Mouse (Mus musculus) myocyte (in vitro differentiated cells): ENCODE measurements around the gene Zfp575. TPM values are rescaled to one million over a fixed set of nuclear protein-coding genes. Genes with fewer than 3 reads are reported as not detected.
A peak's percentile ranks its signal among the peaks of the same experiment; 100 is the strongest.

ENCODE experiments used
- H3K27me3 ChIP-seq: one replicate; pipeline ENCODE4 v1.6.1; 2011; ENCODE audit not compliant: control insufficient read depth, insufficient read depth, insufficient read length
- H3K36me3 ChIP-seq: one replicate; pipeline ENCODE4 v1.6.1; 2011; ENCODE audit not compliant: control insufficient read depth, insufficient read depth
- H3K4me2 ChIP-seq: one replicate; pipeline ENCODE4 v1.6.1; 2011; ENCODE audit warnings: low read depth, control low read depth
- H3K4me3 ChIP-seq: one replicate; pipeline ENCODE4 v1.5.1; 2011; ENCODE audit warnings: mild to moderate bottlenecking, control low read depth, moderate library complexity
- H3K79me2 ChIP-seq: one replicate; pipeline ENCODE4 v1.6.1; 2011; ENCODE audit not compliant: control insufficient read depth, insufficient read depth
- H3ac ChIP-seq: one replicate; pipeline ENCODE4 v1.6.1; 2011; ENCODE audit not compliant: control insufficient read depth, insufficient read length
- CEBPB ChIP-seq: IDR thresholded peaks from 2 replicates; pipeline ENCODE4 v1.6.1; 2011; ENCODE audit warnings: mild to moderate bottlenecking, moderate library complexity; ENCODE audit not compliant: poor library complexity, insufficient read depth, severe bottlenecking
- E2F4 ChIP-seq: IDR thresholded peaks from one replicate; pipeline ENCODE4 v1.6.1; 2011; ENCODE audit warnings: mild to moderate bottlenecking, control low read depth, moderate library complexity; ENCODE audit not compliant: insufficient read depth
- MAX ChIP-seq: IDR thresholded peaks from one replicate; pipeline ENCODE4 v1.6.1; 2011; ENCODE audit warnings: low read depth, mild to moderate bottlenecking, control low read depth
- MYOD1 ChIP-seq, 3 experiments: IDR thresholded peaks; one replicate each; pipeline ENCODE4 v1.6.1; 2011; ENCODE audit warnings: control low read depth in 2 of 3, low read depth in 2 of 3, mild to moderate bottlenecking in 2 of 3, moderate library complexity in 1 of 3; ENCODE audit not compliant: insufficient read length in 2 of 3, control insufficient read depth in 1 of 3
- MYOG ChIP-seq, 3 experiments: IDR thresholded peaks; one replicate each; pipeline ENCODE4 v1.6.1; 2011; ENCODE audit warnings: control low read depth in 2 of 3, low read depth in 2 of 3, mild to moderate bottlenecking in 2 of 3; ENCODE audit not compliant: insufficient read length in 2 of 3, control insufficient read depth in 1 of 3, insufficient read depth in 1 of 3
- POLR2A ChIP-seq: IDR thresholded peaks from one replicate; pipeline ENCODE4 v1.6.1; 2011; ENCODE audit warnings: low read depth, mild to moderate bottlenecking, control low read depth, moderate library complexity; ENCODE audit not compliant: insufficient read length
- POLR2AphosphoS2 ChIP-seq: IDR thresholded peaks from one replicate; pipeline ENCODE4 v1.6.1; 2011; ENCODE audit warnings: low read depth, control low read depth; ENCODE audit not compliant: insufficient read length
- REST ChIP-seq: IDR thresholded peaks from one replicate; pipeline ENCODE4 v1.6.1; 2011; ENCODE audit warnings: mild to moderate bottlenecking, control low read depth, moderate library complexity; ENCODE audit not compliant: insufficient read depth, insufficient read length
- SRF ChIP-seq: IDR thresholded peaks from one replicate; pipeline ENCODE4 v1.6.1; 2011; ENCODE audit warnings: low read depth; ENCODE audit not compliant: control insufficient read depth, insufficient read length
- TCF12 ChIP-seq: IDR thresholded peaks from one replicate; pipeline ENCODE4 v1.6.1; 2011; ENCODE audit warnings: mild to moderate bottlenecking, control low read depth; ENCODE audit not compliant: poor library complexity, insufficient read depth, severe bottlenecking
- TCF3 ChIP-seq: IDR thresholded peaks from one replicate; pipeline ENCODE4 v1.6.1; 2011; ENCODE audit warnings: low read depth, control low read depth; ENCODE audit not compliant: insufficient read length
- USF1 ChIP-seq: IDR thresholded peaks from one replicate; pipeline ENCODE4 v1.6.1; 2011; ENCODE audit warnings: low read depth, mild to moderate bottlenecking, control low read depth, moderate library complexity
- polyA plus RNA-seq: library from polyadenylated mRNA; unstranded; fragments of >200 nt; fragmentation: generic; extraction: Trizol; gene quantifications from one replicate; pipeline ENCODE4 v1.2.1, GENCODE M21; 2012; ENCODE audit warnings: missing spikeins

Zfp575 gene
- polyA plus RNA-seq, 1 experiment: 0.12 TPM

DNA sequence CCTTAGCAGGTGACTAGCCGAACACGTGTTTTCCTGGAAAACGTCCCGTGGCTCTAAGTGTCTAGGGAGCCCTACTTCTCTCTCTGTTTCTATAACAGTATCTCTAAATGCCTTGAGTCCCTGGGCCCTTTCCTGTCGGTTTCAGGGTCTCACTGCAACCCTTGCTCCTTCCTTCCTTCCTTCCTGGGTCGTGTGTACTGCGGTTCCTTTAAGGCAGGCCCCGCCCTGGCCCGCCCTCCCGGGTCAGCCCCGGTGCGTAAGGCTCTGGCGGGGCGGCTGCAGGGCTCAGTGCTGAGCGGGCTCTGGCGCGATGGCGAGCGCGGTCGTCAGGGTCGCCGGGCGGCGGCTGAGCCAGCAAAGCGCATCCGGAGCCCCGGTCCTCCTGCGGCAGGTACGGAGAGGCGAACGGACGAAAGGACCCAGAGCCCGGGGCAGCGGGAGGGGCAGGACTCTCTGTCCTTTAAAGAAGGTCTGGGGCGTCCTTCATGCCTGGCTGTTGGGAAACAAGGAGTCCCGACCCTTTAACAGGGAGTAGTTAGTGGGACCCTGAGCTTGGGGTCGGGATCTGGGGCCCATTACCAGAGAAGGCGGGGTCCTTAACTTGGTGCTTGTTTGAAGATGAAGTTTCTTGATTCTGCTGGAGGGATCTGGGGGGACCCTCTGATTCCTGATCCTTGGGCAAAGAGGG lies 6.3 kb upstream of the Zfp575 start:
- H3K4me3 ChIP-seq: peak overlapping the region; percentile 49
- H3K79me2 ChIP-seq: no peaks in the 10 kb centered on the region
- peak overlapping the region; percentile 92 for H3K4me2 ChIP-seq
- H3ac ChIP-seq: peak overlapping the region; percentile 9
- peak; percentile 92 for TF ChIP-seq POLR2AphosphoS2
- TF ChIP-seq MAX: no peak
- TF ChIP-seq POLR2A: peak; percentile 95
- H3K36me3 ChIP-seq: no peaks in the 10 kb centered on the region
- H3K27me3 ChIP-seq: no peaks in the 10 kb centered on the region

DNA sequence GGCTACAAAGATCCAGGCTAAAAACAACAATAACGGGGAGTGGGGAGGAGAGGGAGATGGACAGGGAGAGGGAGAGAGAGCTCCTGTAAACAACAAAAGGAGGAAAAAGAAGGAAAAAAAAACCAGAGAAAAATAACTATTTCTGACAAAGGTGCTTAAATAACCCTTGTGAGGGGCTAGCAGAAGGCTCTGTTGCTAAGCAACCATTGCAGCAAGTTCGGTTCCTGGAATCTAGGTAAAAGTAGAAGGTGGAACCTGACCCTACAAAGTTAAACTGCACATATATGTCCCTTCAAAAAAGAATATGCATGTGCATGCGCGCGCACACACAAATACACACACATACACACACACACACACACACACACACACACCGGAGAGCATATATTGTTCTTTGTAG lies 5.3 kb upstream of the Zfp575 start:
- Histone ChIP-seq H3K4me3 (peak overlapping the region; percentile 49), H3K27me3 (no peaks in the 10 kb centered on the region), H3ac (no peak overlapping the region), H3K36me3 (no peaks in the 10 kb centered on the region), H3K79me2 (no peaks in the 10 kb centered on the region), H3K4me2 (no peak overlapping the region)
- TF ChIP-seq TCF3 (no peak), POLR2A (no peak), MAX (no peak), SRF (no peak), POLR2AphosphoS2 (no peak), E2F4 (no peak), CEBPB (no peak), MYOG (IDR thresholded peaks at IDR 0.05; ENCODE audit: control insufficient read depth in 1 of 3, insufficient read depth in 1 of 3, insufficient read length in 2 of 3, low read depth in 2 of 3) (no peak), MYOD1 (IDR thresholded peaks at IDR 0.05; ENCODE audit: control insufficient read depth in 1 of 3, insufficient read length in 2 of 3, low read depth in 2 of 3) (no peak), TCF12 (no peak), REST (no peak), USF1 (no peak)

DNA sequence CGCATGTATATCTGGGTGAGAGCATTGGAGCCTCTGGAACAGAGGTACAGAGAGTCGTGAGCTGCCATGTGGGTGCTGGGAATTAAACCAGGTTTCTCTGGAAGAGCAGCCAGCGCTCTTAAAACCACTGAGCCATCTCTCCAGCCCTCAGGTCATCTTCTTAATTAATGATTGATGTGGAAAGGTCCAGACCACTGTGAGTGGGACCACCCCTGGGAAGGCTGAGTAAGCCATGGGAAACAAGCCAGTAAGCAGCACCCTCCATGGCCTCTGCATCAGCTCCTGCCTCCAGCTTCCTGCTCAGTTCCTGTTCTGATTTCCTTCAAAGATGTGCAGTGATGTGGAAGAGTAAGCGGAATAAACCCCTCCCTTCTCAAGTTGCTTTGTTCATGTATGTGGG lies 4.7 kb upstream of the Zfp575 start:
- TF ChIP-seq TCF12: no peak
- TF ChIP-seq CEBPB: no peak
- TF ChIP-seq MYOG (IDR thresholded peaks at IDR 0.05; ENCODE audit: control insufficient read depth in 1 of 3, insufficient read depth in 1 of 3, insufficient read length in 2 of 3, low read depth in 2 of 3): no peak
- no peak for TF ChIP-seq POLR2A
- no peak for TF ChIP-seq REST
- TF ChIP-seq MAX: no peak
- no peak for TF ChIP-seq TCF3
- no peak for TF ChIP-seq E2F4
- no peak for TF ChIP-seq POLR2AphosphoS2
- no peak for TF ChIP-seq USF1
- TF ChIP-seq SRF: no peak
- TF ChIP-seq MYOD1 (IDR thresholded peaks at IDR 0.05; ENCODE audit: control insufficient read depth in 1 of 3, insufficient read length in 2 of 3, low read depth in 2 of 3): no peak
- H3K4me2 ChIP-seq: no peak overlapping the region
- no peak overlapping the region for H3K4me3 ChIP-seq
- no peaks in the 10 kb centered on the region for H3K79me2 ChIP-seq
- no peak overlapping the region for H3ac ChIP-seq
- no peaks in the 10 kb centered on the region for H3K36me3 ChIP-seq
- no peaks in the 10 kb centered on the region for H3K27me3 ChIP-seq

DNA sequence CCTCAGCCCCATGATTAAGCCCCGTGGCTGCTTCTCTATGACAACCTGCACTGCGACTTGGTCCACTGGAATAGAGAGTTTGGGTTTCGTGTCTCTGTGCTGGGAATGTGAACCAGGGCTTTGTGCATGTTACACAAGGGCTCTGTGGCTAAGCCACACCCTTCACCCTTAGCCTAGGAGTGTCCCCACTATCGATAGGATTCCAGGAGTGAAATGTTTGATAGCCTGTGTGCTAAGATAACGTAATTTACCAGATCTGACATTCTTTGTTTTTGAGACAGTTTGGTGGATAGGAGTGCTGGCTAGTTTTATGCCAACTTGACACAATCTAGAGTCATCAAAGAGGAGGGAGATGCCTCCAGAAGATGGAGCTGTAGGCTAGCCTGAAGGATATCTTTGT lies 4.3 kb upstream of the Zfp575 start:
- no peaks in the 10 kb centered on the region for H3K27me3 ChIP-seq
- H3K4me2 ChIP-seq: no peak overlapping the region
- H3ac ChIP-seq: no peak overlapping the region
- no peaks in the 10 kb centered on the region for H3K79me2 ChIP-seq
- H3K36me3 ChIP-seq: no peaks in the 10 kb centered on the region
- no peak overlapping the region for H3K4me3 ChIP-seq
- TF ChIP-seq MYOD1 (IDR thresholded peaks at IDR 0.05; ENCODE audit: control insufficient read depth in 1 of 3, insufficient read length in 2 of 3, low read depth in 2 of 3): no peak
- TF ChIP-seq POLR2A: no peak
- TF ChIP-seq MAX: no peak
- TF ChIP-seq E2F4: no peak
- no peak for TF ChIP-seq USF1
- TF ChIP-seq TCF3: no peak
- TF ChIP-seq POLR2AphosphoS2: no peak
- no peak for TF ChIP-seq REST
- TF ChIP-seq MYOG (IDR thresholded peaks at IDR 0.05; ENCODE audit: control insufficient read depth in 1 of 3, insufficient read depth in 1 of 3, insufficient read length in 2 of 3, low read depth in 2 of 3): no peak
- no peak for TF ChIP-seq TCF12

DNA sequence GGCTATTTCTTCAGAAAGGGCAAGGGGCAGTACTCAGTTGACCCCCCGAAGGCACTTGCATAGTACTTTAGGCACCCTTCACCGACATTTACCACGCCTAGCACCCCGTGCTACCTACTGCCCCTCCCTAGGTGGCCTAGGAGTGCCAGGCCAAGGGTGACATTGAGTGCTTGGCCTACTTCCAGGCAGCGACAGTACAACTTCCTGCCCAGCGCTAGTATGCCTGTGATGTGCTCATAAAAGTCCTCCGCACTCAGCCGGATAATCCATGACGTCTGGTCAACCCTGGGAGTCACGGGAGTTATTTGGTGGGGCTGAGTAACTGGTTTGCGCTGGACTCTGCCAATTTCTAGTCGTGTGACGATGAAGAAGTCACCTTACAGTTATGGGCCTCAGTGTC lies 895 bp upstream of the Zfp575 start:
- no peaks in the 10 kb centered on the region for H3K27me3 ChIP-seq

More for the DNA sequence above, 895 bp upstream of the Zfp575 start:
- Histone ChIP-seq H3K79me2 (no peaks in the 10 kb centered on the region), H3K4me3 (no peak overlapping the region), H3ac (no peak overlapping the region), H3K4me2 (no peak overlapping the region), H3K36me3 (no peaks in the 10 kb centered on the region)
- no peak for TF ChIP-seq USF1
